Mouse (Mus musculus) neural tube, embryonic 14.5 days (tissue): ENCODE measurements at regions not wholly inside any gene's neighbourhood (a gene's known extent, or its start where the extent isn't known, plus 50 kb on each side); places are given as distances from the start of the nearest gene placed in this dataset.

ENCODE experiments used
- ATAC-seq: fragments of 200-750 bp; cut with Nextera tagmentation; 2 replicates; pipeline ENCODE4 v1.8.0; 2017; ENCODE audit warnings: low read depth, mild to moderate bottlenecking, moderate TSS enrichment, moderate library complexity
- H3K27ac ChIP-seq: fragments of 300-500 bp; sonication (generic); 2 replicates; pipeline ENCODE4 v1.5.1; 2014; ENCODE audit warnings: low read depth, mild to moderate bottlenecking, control low read depth, low read length, moderate library complexity, mixed read lengths
- H3K27me3 ChIP-seq: fragments of 300-500 bp; sonication (generic); 2 replicates; pipeline ENCODE4 v1.6.1; 2014; ENCODE audit warnings: low read length; ENCODE audit not compliant: control insufficient read depth, insufficient read depth
- H3K36me3 ChIP-seq: fragments of 300-500 bp; sonication (generic); 2 replicates; pipeline ENCODE4 v1.6.1; 2014; ENCODE audit warnings: low read length, mixed read lengths; ENCODE audit not compliant: control insufficient read depth, insufficient read depth
- H3K4me1 ChIP-seq: fragments of 300-500 bp; sonication (generic); 2 replicates; pipeline ENCODE4 v1.6.1; 2014; ENCODE audit warnings: low read length; ENCODE audit not compliant: control insufficient read depth, insufficient read depth
- H3K4me2 ChIP-seq: fragments of 300-500 bp; sonication (generic); 2 replicates; pipeline ENCODE4 v1.6.1; 2014; ENCODE audit warnings: mild to moderate bottlenecking, low read depth, low read length, control low read depth
- H3K4me3 ChIP-seq: fragments of 300-500 bp; sonication (generic); 2 replicates; pipeline ENCODE4 v1.5.1; 2014; ENCODE audit warnings: low read depth, low read length, control low read depth, mixed read lengths
- H3K9ac ChIP-seq: fragments of 300-500 bp; sonication (generic); replicated peaks from 2 replicates; pipeline ENCODE4 v1.6.1; 2014; ENCODE audit warnings: low read depth, mild to moderate bottlenecking, control low read depth, low read length, mixed read lengths
- H3K9me3 ChIP-seq: fragments of 300-500 bp; sonication (generic); 2 replicates; pipeline ENCODE4 v1.6.1; 2016; ENCODE audit warnings: low read length; ENCODE audit not compliant: control insufficient read depth
- WGBS: fragments of 180-500 bp; shearing (Covaris S2); extraction: QIAGEN DNeasy Blood & Tissue Kit; methylation state at CpG from one replicate; pipeline ENCODE4 v1.1.7; 2014; 5-methylcytosine and 5-hydroxymethylcytosine counted together

DNA sequence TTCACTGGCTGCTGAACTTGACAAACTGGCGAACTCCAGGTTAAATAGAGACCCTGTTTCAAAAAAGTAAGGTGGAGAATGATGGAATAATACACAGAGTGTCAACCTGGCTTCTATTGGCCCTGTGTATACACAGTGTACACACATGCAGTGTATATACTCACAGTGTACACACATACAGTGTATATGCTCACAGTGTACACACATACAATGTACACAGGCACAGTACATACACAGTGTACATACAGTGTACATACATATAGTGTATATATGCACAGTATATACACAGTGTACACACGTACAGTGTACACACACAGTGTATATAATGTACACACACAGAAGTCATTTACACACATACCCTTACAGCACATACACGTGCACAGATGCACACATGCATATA, 52.4 kb upstream of the Aldh1b1 start:
- no peak overlapping the region for H3K27ac ChIP-seq
- no peak for ATAC-seq
- H3K27me3 ChIP-seq = no peaks in the 10 kb centered on the region
- no peaks in the 10 kb centered on the region for H3K4me1 ChIP-seq
- WGBS = 85% methylated on average over 3 of the region's 3 CpGs
- no peaks in the 10 kb centered on the region for H3K36me3 ChIP-seq
- H3K9ac ChIP-seq = no peak overlapping the region
- H3K4me3 ChIP-seq = no peak overlapping the region
- no peak overlapping the region for H3K4me2 ChIP-seq
- no peaks in the 10 kb centered on the region for H3K9me3 ChIP-seq

DNA sequence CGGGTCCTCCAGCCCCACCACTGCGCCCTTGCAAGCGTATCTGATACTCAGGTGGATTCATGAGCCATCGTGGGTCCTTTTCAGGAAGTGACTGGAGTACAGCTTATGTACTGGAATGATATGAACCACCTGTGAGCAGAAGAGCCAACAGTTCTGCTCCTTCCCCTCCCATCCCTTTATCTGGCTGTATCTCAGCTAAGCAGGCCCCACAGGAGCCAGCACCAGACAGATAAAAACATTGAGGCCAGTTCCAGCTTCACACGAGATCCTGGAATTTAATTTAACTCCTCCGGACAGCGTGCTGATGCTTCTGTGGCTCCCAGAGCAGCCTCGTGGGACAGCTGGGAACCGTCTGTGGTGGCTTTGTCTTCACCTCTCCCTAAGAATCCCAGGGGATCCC, 53.1 kb upstream of the Aldh1b1 start:
- Histone ChIP-seq H3K36me3 (no peaks in the 10 kb centered on the region), H3K27me3 (no peaks in the 10 kb centered on the region), H3K27ac (no peak overlapping the region), H3K4me3 (no peak overlapping the region), H3K4me1 (no peaks in the 10 kb centered on the region), H3K4me2 (no peak overlapping the region), H3K9ac (no peak overlapping the region), H3K9me3 (no peaks in the 10 kb centered on the region)
- 72% methylated on average over 9 of the region's 9 CpGs for WGBS
- no peak for ATAC-seq

DNA sequence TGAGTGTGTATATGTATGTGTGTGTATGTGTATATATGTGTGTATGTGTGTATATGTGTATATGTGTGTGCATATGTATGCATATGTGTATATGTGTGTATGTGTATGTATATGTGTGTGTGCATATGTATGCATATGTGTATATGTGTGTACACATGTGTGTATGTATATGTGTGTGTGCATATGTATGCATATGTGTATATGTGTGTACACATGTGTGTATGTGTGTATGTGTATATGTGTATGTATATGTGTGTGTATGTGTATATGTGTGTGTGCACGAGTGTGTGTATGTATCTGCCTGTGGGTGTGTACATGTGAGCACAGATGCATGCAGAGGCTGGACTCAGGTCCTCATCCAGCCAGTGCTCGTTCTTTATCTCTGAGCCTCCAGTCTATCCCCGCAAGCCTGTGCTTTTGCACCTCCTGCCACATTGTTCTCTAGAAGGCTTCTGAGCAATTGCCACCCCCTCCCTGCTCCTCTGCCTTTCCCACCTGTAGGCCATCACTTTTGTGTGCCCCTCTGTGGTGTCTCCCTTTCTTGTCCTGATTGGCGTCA, 53.9 kb upstream of the Aldh1b1 start:
- no peaks in the 10 kb centered on the region for H3K4me1 ChIP-seq
- no peak for ATAC-seq
- no peak overlapping the region for H3K9ac ChIP-seq
- no peaks in the 10 kb centered on the region for H3K36me3 ChIP-seq
- no peak overlapping the region for H3K4me2 ChIP-seq
- H3K27ac ChIP-seq = no peak overlapping the region
- H3K4me3 ChIP-seq = no peak overlapping the region
- H3K9me3 ChIP-seq = no peaks in the 10 kb centered on the region
- WGBS = 86% methylated on average over 4 of the region's 4 CpGs
- H3K27me3 ChIP-seq = no peaks in the 10 kb centered on the region

DNA sequence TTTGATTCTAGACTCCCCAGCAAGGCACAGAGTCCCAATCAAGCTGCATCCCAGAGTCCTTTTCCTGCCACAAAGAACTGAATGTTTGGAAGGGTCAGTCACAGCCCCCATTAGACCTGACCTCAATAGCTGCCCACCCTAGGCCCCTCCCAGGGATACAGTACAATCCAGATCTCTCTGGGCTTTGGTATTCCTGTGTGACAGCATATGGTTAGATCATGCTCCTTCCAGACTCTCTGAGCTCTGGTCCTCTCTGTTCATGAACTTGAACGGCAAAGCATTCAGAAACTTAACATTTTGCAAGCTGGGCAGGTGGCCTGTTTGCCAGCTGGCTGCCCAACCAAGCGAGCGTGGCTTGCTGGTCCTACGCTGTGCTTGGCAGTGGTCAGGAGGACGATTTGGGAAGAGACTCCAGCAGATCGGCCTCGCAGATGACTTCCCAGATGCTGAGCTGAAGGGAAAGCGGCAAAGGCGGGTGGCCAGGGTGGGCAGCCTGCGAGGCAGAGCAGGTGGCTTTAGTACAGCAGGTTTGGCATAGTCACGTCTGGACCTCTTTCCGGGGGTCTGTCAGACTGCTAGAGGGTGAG, 58.0 kb upstream of the Aldh1b1 start:
- ATAC-seq = no peak
- 86% methylated on average over 12 of the region's 12 CpGs for WGBS

DNA sequence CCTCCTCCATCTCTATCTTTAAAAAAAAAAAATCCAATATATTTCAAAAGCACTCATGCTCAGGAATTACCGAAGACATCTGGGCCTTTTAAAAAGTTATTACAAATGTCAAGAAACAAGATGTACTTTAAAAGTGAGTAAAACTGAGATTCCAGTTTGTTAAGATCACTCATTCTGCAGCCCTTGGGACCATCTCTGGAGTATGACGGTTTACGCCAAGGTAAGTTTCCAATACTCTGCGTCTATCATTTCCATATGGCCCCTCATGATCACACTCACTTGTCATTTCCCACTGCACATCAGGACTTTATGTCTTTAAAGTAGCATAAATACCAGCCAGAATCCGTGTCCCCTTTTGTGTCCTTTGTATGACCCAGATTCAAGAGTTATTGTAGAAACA, 58.5 kb upstream of the Aldh1b1 start:
- Histone ChIP-seq H3K4me3 (no peak overlapping the region), H3K4me1 (no peaks in the 10 kb centered on the region), H3K9ac (no peak overlapping the region), H3K36me3 (no peaks in the 10 kb centered on the region), H3K4me2 (no peak overlapping the region), H3K27me3 (no peaks in the 10 kb centered on the region), H3K9me3 (no peaks in the 10 kb centered on the region), H3K27ac (no peak overlapping the region)
- WGBS = 83% methylated on average over 5 of the region's 5 CpGs
- no peak for ATAC-seq

More for the DNA sequence above, 58.0 kb upstream of the Aldh1b1 start:
- Histone ChIP-seq H3K4me2 (no peak overlapping the region), H3K27me3 (no peaks in the 10 kb centered on the region), H3K9ac (no peak overlapping the region), H3K36me3 (no peaks in the 10 kb centered on the region), H3K4me1 (no peaks in the 10 kb centered on the region), H3K9me3 (no peaks in the 10 kb centered on the region), H3K4me3 (no peak overlapping the region), H3K27ac (no peak overlapping the region)

GRCm38 (mm10) chr4:45739696-45740095, 59.1 kb upstream of the Aldh1b1 start:
- WGBS = 77% methylated on average over 3 of the region's 3 CpGs
- H3K27ac ChIP-seq = no peak overlapping the region
- H3K9ac ChIP-seq = no peak overlapping the region

GRCm38 (mm10) chr4:45739168-45739567, 59.7 kb upstream of the Aldh1b1 start:
- H3K4me1 ChIP-seq = no peaks in the 10 kb centered on the region
- no peaks in the 10 kb centered on the region for H3K27me3 ChIP-seq
- H3K27ac ChIP-seq = no peak overlapping the region
- ATAC-seq = no peak
- H3K9ac ChIP-seq = no peak overlapping the region
- H3K4me3 ChIP-seq = no peak overlapping the region
- no peaks in the 10 kb centered on the region for H3K36me3 ChIP-seq
- WGBS = 55% methylated on average over 9 of the region's 9 CpGs
- no peaks in the 10 kb centered on the region for H3K9me3 ChIP-seq
- no peak overlapping the region for H3K4me2 ChIP-seq

More at GRCm38 (mm10) chr4:45739696-45740095, 59.1 kb upstream of the Aldh1b1 start:
- Histone ChIP-seq H3K36me3 (no peaks in the 10 kb centered on the region), H3K4me2 (no peak overlapping the region), H3K4me3 (no peak overlapping the region), H3K4me1 (no peaks in the 10 kb centered on the region), H3K27me3 (no peaks in the 10 kb centered on the region), H3K9me3 (no peaks in the 10 kb centered on the region)
- ATAC-seq = no peak

- no peak for ATAC-seq
- 45% methylated on average over 11 of the region's 11 CpGs for WGBS
- Histone ChIP-seq H3K9me3 (no peaks in the 10 kb centered on the region), H3K4me3 (no peak overlapping the region), H3K27ac (no peak overlapping the region), H3K4me2 (no peak overlapping the region), H3K36me3 (no peaks in the 10 kb centered on the region), H3K4me1 (no peaks in the 10 kb centered on the region), H3K9ac (no peak overlapping the region), H3K27me3 (no peaks in the 10 kb centered on the region)
Measured at GRCm38 (mm10) chr4:45738746-45739145, 60.1 kb upstream of the Aldh1b1 start.

GRCm38 (mm10) chr4:45736215-45736815, 62.5 kb upstream of the Aldh1b1 start:
- 31% methylated on average over 10 of the region's 10 CpGs for WGBS
- Histone ChIP-seq H3K4me1 (no peaks in the 10 kb centered on the region), H3K4me2 (no peak overlapping the region), H3K9ac (no peak overlapping the region), H3K9me3 (no peaks in the 10 kb centered on the region), H3K4me3 (no peak overlapping the region), H3K36me3 (no peaks in the 10 kb centered on the region), H3K27ac (0 out of 2 replicates have a peak overlapping the region, but pooled peaks have one; percentile 22), H3K27me3 (no peaks in the 10 kb centered on the region)
- no peak for ATAC-seq
